10 mouse cellular contexts compared by ENCODE assay signal in the genomic region with DNA sequence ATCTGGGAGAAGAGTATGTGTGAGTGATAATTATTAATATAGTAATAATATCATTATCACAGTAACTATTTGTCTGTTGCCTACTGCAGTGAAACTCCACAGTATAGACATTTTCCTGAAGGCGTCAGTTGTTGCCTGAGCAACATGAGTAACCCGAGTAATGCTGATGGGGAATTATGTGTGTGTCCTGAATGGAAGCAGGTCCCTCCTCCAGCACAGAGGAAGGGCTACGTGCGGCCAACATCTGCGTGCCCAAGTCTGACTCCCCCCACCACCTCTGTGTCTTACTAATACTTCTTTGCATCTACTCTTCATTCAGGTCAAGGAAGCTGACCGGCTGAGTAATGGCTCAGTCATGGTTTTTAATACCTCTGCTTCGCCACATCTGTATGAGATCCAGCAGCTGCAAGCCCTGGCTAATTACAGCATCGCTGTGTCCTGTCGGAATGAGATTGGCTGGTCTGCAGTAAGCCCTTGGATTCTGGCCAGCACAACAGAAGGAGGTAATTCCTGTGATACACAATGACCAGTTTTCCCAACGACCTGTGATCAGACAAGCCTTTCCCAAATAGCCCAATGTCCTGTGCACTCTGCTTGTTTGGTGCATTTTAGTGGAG. TPM values are rescaled to one million over a fixed set of nuclear protein-coding genes. Genes with fewer than 3 reads are reported as not detected.
DNase-seq lines count a peak whose midpoint lies in the region; ATAC-seq and TF ChIP-seq lines count a peak whose summit lies in the region.
"Had no signal": no experiment of that assay in that cellular context is flagged by ENCODE, and none has a peak within 500 bp of the region (broad histone marks: within the 10 kb centered on the region; RNA-seq: fewer than 3 reads in every experiment).

No protein-coding gene starts in this region.

- H3K9me3 ChIP-seq in midbrain, embryonic 13.5 days, result no peaks in the 10 kb centered on the region
- no peaks in the 10 kb centered on the region for H3K9me3 ChIP-seq in midbrain, embryonic 11.5 days (ENCODE audit: control insufficient read depth, low read length)
- H3K9me3 ChIP-seq: embryonic facial prominence, embryonic 13.5 days had no signal

- ATAC-seq in midbrain, embryonic 13.5 days, result 0 out of 2 replicates have a peak, but pooled peaks have one; percentile 43
- ATAC-seq in midbrain, embryonic 11.5 days (ENCODE audit: low FRiP score), result no peak
- ATAC-seq in erythroblast, adult 5-6 weeks (replicated peaks; ENCODE audit: low FRiP score, poor library complexity, severe bottlenecking), result no peak

- peaks cover 6% of the 10 kb centered on the region for H3K4me1 ChIP-seq in midbrain, embryonic 13.5 days (replicated peaks)
- H3K4me1 ChIP-seq in midbrain, embryonic 11.5 days (ENCODE audit: control insufficient read depth, insufficient read depth, low read length), result no peaks in the 10 kb centered on the region
- H3K4me1 ChIP-seq: embryonic facial prominence, embryonic 13.5 days had no signal

- no peak for TF ChIP-seq CTCF in gastrocnemius, adult 2 months (IDR thresholded peaks at IDR 0.05)

- no peak overlapping the region for H3K27ac ChIP-seq in gastrocnemius, adult 2 months
- H3K27ac ChIP-seq in midbrain, embryonic 13.5 days, result no peak overlapping the region
- no peak overlapping the region for H3K27ac ChIP-seq in midbrain, embryonic 11.5 days (ENCODE audit: low read depth, low read length)
- H3K27ac ChIP-seq: embryonic facial prominence, embryonic 13.5 days had no signal

- peak overlapping the region; percentile 31; the same call in 1 of the 2 replicates for H3K4me2 ChIP-seq in midbrain, embryonic 13.5 days (replicated peaks)
- no peak overlapping the region for H3K4me2 ChIP-seq in midbrain, embryonic 11.5 days
- H3K4me2 ChIP-seq: embryonic facial prominence, embryonic 13.5 days had no signal

- no peak overlapping the region for H3K9ac ChIP-seq in midbrain, embryonic 13.5 days (replicated peaks)
- no peak overlapping the region for H3K9ac ChIP-seq in midbrain, embryonic 11.5 days (ENCODE audit: low read length)
- H3K9ac ChIP-seq: embryonic facial prominence, embryonic 13.5 days had no signal

- no peaks in the 10 kb centered on the region for H3K36me3 ChIP-seq in midbrain, embryonic 13.5 days
- H3K36me3 ChIP-seq in midbrain, embryonic 11.5 days (ENCODE audit: control insufficient read depth, insufficient read depth, low read length), result no peaks in the 10 kb centered on the region

- DNase-seq in gastrocnemius, adult 2 months, result peak; percentile 29
- DNase-seq in gastrocnemius, postnatal 14 days, result no peak
- DNase-seq in midbrain, embryonic 11.5 days (ENCODE audit: low spot score, missing footprints), result no peak
- DNase-seq in heart, postnatal 14 days, result peak; percentile 52 to 56
- DNase-seq in retina, postnatal 1 day, result peak; percentile 43
- DNase-seq in left cerebral cortex, postnatal 36 days (ENCODE audit: low spot score in 2 of 2), result no peak
- DNase-seq: thymus, adult 2 months had no signal

- H3K27me3 ChIP-seq in midbrain, embryonic 13.5 days, result no peaks in the 10 kb centered on the region
- no peaks in the 10 kb centered on the region for H3K27me3 ChIP-seq in midbrain, embryonic 11.5 days (ENCODE audit: control insufficient read depth, insufficient read depth, low read length)
- H3K27me3 ChIP-seq: embryonic facial prominence, embryonic 13.5 days had no signal

- 35% methylated on average over 10 of the region's 10 CpGs for WGBS in midbrain, embryonic 13.5 days
- 64% methylated on average over 10 of the region's 10 CpGs for WGBS in midbrain, embryonic 11.5 days

- intact Hi-C loops in gastrocnemius, adult 2 months (cut with DNase I), result no loop called here
- intact Hi-C loops in gastrocnemius, postnatal 14 days (cut with DNase I; ENCODE audit: low total_unique reads), result loop anchor here (10.0 kb wide), 1 partner anchor 64 kb away; the partner anchor contains the start of gene Mertk
- intact Hi-C loops in heart, postnatal 14 days (cut with DNase I), result no loop called here
- intact Hi-C loops in left cerebral cortex, postnatal 36 days (cut with DNase I), result no loop called here

- no peak overlapping the region for H3K4me3 ChIP-seq in gastrocnemius, adult 2 months
- H3K4me3 ChIP-seq in midbrain, embryonic 13.5 days (replicated peaks), result no peak overlapping the region
- H3K4me3 ChIP-seq in midbrain, embryonic 11.5 days (ENCODE audit: low read depth, low read length), result no peak overlapping the region
- H3K4me3 ChIP-seq: embryonic facial prominence, embryonic 13.5 days had no signal

RNA-seq across cellular contexts. Expression of gene Tmem87b, which starts 59.1 kb away (rescaled TPM):
- 10 to 100 TPM; 15.9 to 16.1 TPM for total RNA-seq in gastrocnemius, adult 2 months (2021)
- total RNA-seq in gastrocnemius, postnatal 14 days (2021), result 10 to 100 TPM; 13.0 to 13.3 TPM
- polyA plus RNA-seq in midbrain, embryonic 13.5 days (2015; fragmentation: Nextera tagmentation; extraction: Ambion mirVana), result 37.6 and 38.3 TPM in 2 replicates
- polyA plus RNA-seq in midbrain, embryonic 11.5 days (2014; fragmentation: Nextera tagmentation; extraction: Ambion mirVana), result 21.7 and 24.1 TPM in 2 replicates
- 10 to 100 TPM; 23.3 to 23.4 TPM for total RNA-seq in heart, postnatal 14 days (2021)
- 2.3 and 4.4 TPM in 2 replicates for total RNA-seq in erythroblast, adult 5-6 weeks (2015; ENCODE audit: low replicate concordance)
- 1.4 and 3.4 TPM in 2 replicates for total RNA-seq in erythroblast, adult 5-6 weeks (2017; ENCODE audit: low replicate concordance)
- total RNA-seq in left cerebral cortex, postnatal 36 days (2021), result 10 to 100 TPM; 31.9 to 34.9 TPM

Comparison
In these comparisons a context has a peak if more than half of its experiments do, and no peak if none do; other contexts are left out.
1. DNase-seq: peak in gastrocnemius, adult 2 months (single experiment), heart, postnatal 14 days (2 of 2) and retina, postnatal 1 day (single experiment); none in gastrocnemius, postnatal 14 days (single experiment), midbrain, embryonic 11.5 days (single experiment) and left cerebral cortex, postnatal 36 days (0 of 2).